Mouse (Mus musculus) ovary, postnatal 36 days (tissue): ENCODE measurements around the gene Ppara.

Experiments
- DNase-seq: peaks from one replicate; pipeline ENCODE4 v3.0.0; 2022; ENCODE audit warnings: low spot score, mixed read lengths

The Ppara gene

DNA sequence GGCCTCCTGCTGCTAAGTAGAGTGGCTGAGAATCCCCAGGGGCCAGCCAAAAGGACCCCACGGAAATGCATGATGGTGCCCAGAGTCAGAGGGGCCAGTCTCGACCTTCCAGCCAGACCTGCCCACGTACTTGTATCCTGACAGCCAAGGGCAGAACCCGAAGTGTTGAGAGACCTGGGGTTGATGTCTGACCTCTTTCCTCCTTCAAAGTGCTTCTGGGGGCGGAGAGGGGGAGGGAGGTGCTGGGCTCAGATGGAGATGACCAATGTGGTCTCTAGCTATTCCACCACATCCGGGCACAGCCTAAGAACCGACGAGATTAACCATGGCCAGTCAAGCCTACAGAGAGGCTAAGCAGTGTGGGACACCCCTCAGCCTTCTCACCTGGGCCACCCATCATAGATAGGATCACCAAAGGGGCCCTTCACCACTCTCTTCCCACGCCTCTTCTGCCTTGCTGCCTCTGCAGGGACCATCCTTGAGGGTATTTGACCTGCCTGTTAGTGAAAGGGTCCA is 29.7 kb upstream of the Ppara start:
- DNase-seq, result no peak

DNA sequence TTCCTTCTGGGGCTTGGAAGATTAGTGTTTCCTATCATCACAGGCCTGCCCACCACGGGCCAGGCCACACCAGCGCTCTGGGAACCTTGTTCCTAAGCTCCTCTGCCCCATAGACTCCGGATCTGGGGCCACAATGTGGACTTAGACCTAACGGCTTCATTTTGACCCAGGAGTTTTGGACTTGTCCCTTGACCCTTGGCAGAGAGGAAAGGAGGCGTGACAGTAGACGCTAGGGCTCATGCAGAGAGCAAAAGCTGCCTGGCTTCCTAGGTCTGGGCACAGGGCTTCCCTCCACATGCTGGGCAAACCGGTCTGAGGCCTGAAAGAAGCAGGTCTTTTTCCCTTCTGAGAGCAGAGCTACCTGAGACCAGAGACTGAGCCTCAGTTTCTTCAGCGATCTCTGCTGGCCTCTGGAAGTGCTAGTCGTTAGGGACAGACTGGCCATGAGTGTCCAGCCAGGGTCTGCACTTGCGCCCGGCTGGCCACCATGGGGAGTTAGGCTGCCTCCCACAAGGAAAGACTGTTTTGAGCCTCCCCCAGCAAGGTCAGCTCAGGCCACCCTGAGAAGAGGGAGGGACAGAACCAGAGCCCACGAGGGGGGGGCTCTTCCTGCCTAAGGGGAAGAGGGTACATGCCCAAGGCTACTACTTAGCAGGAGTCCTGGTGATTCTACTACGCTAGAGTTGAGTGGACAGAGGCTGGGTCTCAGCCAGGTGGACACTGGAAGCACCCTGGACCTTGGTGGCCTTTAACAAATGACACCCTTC is 29.0 kb upstream of the Ppara start:
- DNase-seq, result no peak

DNA sequence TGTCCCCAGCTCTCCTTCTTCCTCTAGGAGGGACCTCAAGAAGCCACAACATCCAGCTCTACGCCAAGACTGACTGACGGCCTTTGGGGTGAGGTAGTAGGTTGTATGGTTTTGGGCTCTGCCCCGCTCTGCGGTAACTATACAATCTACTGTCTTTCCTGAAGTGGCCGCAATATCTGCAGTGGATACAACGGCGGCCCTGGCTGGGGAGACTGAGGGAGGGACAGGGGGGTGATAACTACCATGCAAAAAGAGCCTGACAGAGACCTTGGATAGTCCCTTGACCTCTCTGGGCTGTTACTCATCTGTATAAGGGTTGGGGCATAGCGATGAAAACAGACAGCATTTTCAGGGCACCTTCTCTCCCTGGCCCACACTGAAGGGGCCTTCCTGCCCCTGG is 28.3 kb upstream of the Ppara start:
- DNase-seq, result no peak

DNA sequence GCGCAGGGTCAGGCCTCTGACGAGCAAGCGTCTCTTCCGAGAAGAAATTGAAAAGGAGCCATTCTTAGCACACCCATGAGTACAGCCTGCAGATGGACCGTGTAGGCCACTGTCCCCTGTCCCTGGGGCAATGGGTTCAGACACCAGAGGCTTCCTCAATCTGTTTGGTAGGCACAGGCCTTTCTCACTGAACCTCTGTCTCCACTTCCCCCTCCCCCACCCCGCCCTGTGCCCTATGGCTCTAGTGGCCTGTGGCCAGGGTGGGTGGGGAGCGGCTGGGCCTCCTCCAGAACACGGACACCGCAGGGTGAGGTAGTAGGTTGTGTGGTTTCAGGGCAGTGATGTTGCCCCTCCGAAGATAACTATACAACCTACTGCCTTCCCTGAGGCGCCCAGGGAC is 27.8 kb upstream of the Ppara start:
- peak; percentile 38 for DNase-seq

- no peak for DNase-seq
Measured at GRCm38 (mm10) chr15:85707458-85708030, 27.2 kb upstream of the Ppara start.

DNA sequence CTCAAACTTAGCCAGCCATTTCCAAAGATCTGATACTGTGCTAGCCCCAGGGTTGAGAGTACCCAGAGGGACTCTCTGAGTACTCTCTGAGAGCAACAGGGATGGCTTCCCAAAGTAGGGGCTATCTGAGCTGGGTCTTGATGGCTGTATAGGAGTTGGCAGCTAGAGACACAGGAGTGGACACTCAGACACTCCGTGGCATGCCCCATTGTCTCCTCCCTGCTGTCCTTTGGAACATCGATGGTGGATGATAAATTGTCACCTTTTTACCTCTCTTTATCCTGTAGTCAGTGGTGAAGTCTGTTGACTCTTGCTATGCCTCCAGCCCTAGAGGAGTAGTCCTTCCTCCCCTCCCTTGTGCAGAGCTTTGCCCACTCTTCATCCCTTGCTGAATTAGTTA is 26.6 kb upstream of the Ppara start:
- no peak for DNase-seq

- DNase-seq, result no peak
Measured at GRCm38 (mm10) chr15:85708843-85709242, 25.9 kb upstream of the Ppara start.

DNA sequence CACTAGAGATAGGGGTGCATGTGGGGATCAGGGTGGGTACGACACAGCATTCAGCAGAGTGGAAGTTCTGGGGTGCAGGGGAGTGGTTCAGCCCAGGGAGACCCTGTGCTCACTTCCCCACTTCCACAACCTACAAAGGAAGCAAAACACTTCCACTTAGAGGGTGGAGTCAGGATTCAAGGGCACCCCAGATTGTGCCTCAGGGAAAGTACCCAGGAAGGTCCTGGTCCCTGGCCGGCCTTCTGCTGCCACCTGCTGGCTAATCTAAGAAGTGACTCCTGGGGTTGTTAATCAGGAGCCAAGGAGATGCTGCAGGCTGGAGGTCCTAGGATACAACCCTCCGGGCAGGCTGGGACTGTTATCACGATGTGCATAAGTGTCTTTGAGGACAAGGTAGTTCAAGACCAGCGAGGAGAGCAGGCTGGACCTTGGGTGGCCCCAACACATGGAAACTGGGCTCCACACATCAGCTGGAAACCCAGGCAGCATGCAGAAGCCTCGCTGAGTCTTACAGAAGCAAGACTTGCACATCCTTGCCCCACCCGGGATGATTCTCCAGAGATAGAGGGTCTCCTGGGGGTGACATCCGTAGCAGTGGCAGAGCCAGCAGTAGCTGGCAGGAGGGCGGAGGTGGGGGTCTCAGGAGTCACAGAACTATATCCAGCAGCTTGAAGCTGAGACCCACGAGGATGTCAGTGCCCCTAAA is 25.4 kb upstream of the Ppara start:
- DNase-seq, result peak; percentile 84

DNA sequence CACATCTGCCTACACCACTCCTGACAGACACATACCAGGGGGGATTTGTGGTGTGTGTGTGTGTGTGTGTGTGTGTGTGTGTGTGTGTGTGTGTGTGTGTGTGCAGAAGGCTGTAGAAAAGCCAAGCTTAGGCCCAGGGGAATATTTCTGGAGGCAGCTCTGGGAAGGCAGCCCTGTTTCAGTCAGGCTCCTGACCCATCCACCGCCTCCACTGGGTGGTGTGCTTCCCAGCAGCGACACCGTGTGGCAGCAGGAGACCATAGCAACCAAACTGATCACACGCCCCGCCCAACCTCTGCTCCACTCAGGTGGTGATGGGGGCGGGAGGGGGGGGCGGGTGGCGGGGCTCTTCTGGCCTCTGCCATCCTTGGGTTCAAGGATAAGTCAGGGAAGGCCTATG is 24.6 kb upstream of the Ppara start:
- DNase-seq, result peak; percentile 80

DNA sequence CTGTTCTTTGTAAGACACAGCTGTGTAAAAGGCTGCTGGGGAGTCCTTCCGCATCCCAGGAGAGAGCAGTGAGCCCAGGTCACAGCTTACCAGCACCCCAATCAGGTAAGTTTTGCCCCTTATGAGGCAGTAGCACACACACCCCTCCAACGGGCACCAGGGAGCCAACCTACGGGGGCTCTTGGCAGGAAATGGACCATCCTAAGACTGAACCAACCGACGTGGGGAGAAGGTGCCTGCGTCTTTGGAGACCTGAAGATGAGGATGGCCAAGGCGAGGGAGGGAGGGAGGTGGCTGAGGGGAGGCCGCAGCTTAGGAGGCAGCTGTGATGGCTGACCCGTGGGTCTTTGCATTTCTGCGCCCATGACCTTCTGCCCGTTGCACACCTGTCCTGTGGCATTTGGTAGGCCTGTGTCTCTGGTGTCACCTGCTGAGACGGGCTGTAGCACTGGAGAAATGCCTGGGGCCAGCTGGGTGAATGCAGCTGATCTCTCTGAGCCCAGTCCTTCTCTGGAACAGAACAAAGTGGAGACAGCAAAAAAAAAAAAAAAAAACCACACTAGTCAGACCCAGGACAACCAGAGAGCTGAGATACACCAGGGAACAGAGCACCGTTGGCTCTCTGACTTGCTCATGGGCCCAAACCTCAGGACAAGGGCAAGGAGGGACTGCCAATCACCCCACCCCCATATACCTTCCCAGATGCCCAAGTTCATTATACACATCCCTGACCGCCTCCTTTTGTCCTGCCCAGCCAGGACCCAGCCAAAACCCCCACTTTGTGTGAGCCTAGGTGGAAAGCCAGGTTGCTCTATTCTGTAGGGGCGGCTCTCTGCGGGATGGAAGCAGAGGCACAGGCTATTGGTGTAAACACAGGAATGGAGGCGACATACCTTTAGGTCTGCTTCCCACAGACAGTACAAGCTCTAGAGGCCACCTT is 23.9 kb upstream of the Ppara start:
- DNase-seq, result no peak

DNA sequence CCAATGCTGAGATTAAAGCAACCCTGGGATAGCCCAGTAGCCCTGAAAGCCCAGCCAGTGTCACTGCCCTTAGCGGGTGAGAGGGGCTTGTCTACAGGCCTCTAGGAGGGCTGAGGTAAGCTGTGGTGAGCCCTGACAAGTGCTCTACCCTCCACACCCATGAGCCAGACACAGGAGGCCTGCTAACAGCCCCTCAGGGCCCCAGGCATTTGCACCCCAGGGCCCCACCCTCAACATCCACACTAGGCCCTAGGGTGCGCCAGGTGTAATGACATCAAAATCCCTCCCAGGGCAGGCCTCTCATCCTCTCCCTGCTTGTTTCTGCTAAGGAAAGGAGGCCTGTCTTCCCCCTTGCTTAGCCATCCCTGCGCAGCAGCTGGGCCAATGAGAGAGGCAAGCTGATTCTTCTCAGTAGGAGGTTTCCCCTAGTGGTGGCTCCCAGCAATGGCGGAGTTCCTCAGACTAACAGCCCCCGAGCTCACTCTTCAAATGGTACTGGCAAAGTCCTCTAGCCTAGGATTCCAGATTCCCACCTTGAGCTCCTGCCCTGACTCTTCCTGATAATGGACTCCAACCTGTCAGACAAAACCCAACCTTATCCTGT is 22.1 kb upstream of the Ppara start:
- no peak for DNase-seq

DNA sequence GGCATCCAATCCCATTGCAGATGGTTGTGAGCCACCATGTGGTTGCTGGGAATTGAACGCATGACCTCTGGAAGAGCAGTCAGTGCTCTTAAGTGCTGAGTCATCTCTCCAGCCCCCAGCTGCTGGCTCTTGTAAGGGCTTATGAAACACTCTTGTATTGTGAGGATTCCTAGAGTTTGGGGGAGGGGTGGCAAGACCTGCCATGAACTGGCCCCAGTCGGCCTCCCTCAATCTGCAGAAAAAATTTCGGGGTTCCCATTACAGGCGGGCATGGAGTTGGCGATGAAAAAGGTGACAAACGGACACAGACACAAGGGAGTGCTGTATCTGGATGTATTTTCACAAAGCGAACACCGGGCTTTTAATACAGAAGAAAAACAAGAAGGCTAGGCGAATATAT is 21.4 kb upstream of the Ppara start:
- no peak for DNase-seq

GRCm38 (mm10) chr15:85715059-85715458 is 19.7 kb upstream of the Ppara start:
- no peak for DNase-seq

DNA sequence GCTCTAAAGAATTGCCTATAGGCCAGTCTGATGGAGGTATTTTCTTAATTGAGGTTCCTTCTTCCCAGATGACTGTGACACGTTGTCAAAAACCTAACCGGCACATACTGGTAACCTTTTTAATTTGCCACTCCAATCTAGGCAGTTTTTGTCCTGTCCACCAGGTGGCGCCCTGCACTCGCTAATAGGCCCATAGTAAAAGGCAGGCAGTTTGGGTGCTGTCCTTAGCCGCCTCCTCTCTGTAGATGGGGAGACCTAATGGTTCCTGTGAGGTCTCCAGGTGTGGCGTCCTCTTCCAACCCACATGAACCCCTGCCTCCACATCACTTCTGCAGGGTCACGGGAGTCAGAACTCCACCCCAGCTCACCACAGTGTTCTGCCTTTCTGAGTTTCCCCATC is 18.7 kb upstream of the Ppara start:
- DNase-seq, result peak; percentile 80

DNA sequence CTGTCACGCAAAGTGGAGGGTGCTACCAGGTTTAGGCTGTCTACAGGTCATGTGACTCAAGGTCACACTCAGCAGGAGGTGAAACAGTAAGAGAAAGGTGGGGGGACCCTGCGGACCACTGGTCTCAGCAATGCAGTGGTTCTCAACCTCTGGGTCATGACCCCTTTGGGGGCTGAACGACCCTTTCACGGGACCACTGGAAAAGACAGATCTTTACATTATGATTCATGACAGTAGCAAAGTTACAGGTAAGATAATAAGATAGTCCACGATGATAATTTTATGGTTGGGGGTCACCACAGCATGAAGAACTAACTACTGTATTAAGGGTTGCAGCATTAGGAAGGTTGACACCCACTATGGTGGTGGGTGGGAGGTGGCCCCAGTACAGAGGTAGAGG is 18.2 kb upstream of the Ppara start:
- no peak for DNase-seq

DNA sequence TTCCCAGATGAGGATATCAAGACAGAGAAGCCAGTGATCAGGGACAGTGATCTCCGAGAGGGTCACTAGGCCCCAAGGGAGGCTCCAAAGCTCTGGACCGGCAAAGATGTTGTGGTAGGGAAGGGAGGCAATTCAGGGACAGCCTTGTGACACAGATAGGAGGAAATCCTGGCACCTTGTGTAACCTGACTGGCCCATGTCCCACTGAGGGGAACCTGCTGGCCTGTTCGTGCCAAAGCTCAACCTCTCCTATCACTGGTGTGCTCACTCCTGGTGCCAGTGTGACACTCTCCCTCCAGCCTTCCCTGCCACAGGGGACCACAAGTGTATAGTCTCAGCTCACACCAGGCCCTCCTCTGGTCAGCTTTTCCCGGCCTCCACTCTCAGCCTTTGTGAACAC is 17.8 kb upstream of the Ppara start:
- no peak for DNase-seq

DNA sequence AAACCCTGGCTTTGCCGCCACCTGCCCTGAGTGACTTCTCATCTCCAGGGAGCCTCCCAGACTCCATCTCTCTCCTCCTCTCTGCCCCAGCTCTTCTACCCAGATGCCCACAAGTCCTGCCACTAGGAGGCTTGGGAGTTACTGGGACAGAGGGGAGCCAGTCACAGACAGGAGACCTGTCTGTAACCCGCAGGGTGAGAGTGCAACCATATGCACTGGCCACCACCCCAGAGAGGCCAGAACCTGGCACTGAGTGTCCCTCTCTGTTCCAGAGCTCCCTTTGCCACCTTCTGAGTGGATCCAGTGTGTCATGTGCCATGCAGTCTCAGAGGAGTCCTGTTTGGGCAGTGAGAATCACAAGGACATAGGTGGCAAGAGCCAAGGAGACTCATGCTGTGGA is 17.0 kb upstream of the Ppara start:
- no peak for DNase-seq

- DNase-seq, result no peak
Measured at GRCm38 (mm10) chr15:85719017-85719416, 15.8 kb upstream of the Ppara start.

DNA sequence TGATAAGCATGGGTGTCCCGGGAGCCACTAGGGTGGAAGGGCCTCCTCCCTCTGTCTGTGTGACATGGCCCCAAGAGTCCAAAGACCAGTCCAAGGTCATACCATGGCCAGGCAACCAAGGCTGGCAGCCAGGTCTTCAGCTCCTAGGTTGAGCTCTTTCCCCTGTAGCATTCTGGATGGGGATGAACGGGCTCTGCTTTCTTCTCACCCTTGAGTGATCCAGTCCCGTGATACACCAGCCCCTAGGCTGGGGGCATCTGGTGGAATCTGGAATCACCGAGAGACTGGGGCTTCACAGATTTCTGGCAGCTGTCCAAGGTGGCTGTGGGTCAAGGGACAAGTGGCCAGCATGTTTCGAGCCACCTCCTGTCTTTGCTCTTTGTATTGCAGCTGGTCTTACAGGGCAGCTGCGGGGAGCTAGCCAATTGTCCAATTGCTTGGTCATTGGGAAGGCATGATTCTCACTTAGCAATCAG is 14.4 kb upstream of the Ppara start:
- DNase-seq, result no peak

DNA sequence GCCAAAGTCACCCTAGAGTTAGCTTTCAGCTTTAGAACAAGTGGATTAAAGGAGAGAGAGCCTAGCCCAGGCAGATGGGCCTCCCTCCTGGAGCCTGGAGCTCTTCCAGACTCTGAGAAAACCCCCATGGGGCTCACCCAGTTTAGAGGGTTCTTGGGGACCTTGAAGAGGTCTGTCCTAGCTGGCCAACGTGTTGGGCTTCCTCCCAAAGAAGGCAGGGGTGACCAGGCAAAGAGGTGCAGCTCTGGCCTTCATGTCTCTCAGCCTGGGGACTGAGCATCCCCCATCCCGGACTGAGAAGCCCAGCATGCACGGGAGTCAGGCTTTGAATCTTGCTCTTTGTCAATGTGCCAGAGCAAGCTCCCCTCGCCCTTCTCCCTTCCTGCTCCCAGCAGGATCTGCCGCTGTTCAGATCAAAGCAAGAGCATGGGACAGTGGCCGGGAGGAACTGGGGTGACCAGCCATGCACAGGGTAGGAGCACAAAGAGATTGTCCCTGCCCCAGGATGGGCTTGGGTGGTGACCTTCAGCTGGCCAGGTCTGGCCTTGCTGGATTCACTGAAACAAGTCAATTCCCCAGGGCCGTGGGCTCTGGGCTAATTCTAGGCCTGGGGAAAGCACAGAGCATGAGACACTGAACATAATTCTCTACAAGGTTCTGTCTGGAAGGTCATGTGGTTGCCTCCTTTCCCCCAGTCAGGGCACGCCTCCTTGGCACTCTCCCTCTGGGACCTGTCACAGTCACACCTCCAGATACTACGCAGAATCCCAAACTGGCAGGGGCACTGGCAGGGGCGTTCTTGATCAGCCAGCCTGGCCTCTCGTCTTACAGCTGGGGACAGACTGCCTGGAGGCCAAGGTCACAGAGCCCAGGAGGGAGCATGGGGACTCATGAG is 10.3 kb upstream of the Ppara start:
- DNase-seq, result no peak
